Mouse (Mus musculus) embryonic facial prominence, embryonic 11.5 days (tissue): Measurements from ENCODE around the gene Slc12a7. TPM values are rescaled to one million over a fixed set of nuclear protein-coding genes. Genes with fewer than 3 reads are reported as not detected.

Experiments used
- ATAC-seq: fragments of 200-750 bp; cut with Nextera tagmentation; replicated peaks from 2 replicates; pipeline ENCODE4 v1.8.0; 2017; ENCODE audit warnings: low read depth; ENCODE audit not compliant: insufficient number of reproducible peaks, low FRiP score, low TSS enrichment
- DNase-seq: peaks from one replicate; pipeline ENCODE4 v3.0.0-alpha.2; 2015; ENCODE audit warnings: low spot score
- H3K27ac ChIP-seq: fragments of 300-500 bp; sonication (generic); replicated peaks from 2 replicates; pipeline ENCODE4 v1.5.1; 2014; ENCODE audit warnings: mild to moderate bottlenecking, low read depth, low read length, control low read depth
- H3K27me3 ChIP-seq: fragments of 300-500 bp; sonication (generic); 2 replicates; pipeline ENCODE4 v1.6.1; 2014; ENCODE audit warnings: mild to moderate bottlenecking, low read length, moderate library complexity, mixed read lengths; ENCODE audit not compliant: control insufficient read depth, insufficient read depth
- H3K36me3 ChIP-seq: fragments of 300-500 bp; sonication (generic); replicated peaks from 2 replicates; pipeline ENCODE4 v1.6.1; 2014; ENCODE audit warnings: low read depth, mild to moderate bottlenecking, low read length, moderate library complexity, mixed read lengths; ENCODE audit not compliant: control insufficient read depth, insufficient read depth
- H3K4me1 ChIP-seq: fragments of 300-500 bp; sonication (generic); 2 replicates; pipeline ENCODE4 v1.6.1; 2014; ENCODE audit warnings: low read length, mixed read lengths; ENCODE audit not compliant: control insufficient read depth, insufficient read depth
- H3K4me2 ChIP-seq: fragments of 300-500 bp; sonication (generic); 2 replicates; pipeline ENCODE4 v1.6.1; 2014; ENCODE audit warnings: low read depth, mild to moderate bottlenecking, control low read depth, low read length, moderate library complexity
- H3K4me3 ChIP-seq: fragments of 300-500 bp; sonication (generic); 2 replicates; pipeline ENCODE4 v1.5.1; 2014; ENCODE audit warnings: low read depth, low read length, control low read depth
- H3K9ac ChIP-seq: fragments of 300-500 bp; sonication (generic); replicated peaks from 2 replicates; pipeline ENCODE4 v1.6.1; 2014; ENCODE audit warnings: mild to moderate bottlenecking, control low read depth, low read length
- H3K9me3 ChIP-seq: fragments of 300-500 bp; sonication (generic); replicated peaks from 2 replicates; pipeline ENCODE4 v1.6.1; 2016; ENCODE audit warnings: mild to moderate bottlenecking, low read length, inconsistent platforms, mixed read lengths; ENCODE audit not compliant: control insufficient read depth
- WGBS: fragments of 180-500 bp; shearing (Covaris S2); extraction: QIAGEN DNeasy Blood & Tissue Kit; methylation state at CpG from one replicate; pipeline ENCODE4 v1.1.7; 2014; 5-methylcytosine and 5-hydroxymethylcytosine counted together
- polyA plus RNA-seq: library from polyadenylated mRNA; unstranded; fragments of >200 nt; fragmentation: Nextera tagmentation; extraction: Ambion mirVana; gene quantifications from 2 replicates; pipeline ENCODE4 v1.2.1, GENCODE M21; 2014

Slc12a7 gene
- polyA plus RNA-seq, 1 experiment from 2014 or later: 39.6 TPM

GRCm38 (mm10) chr13:73723081-73723668 is 9.7 kb upstream of the Slc12a7 start:
- ATAC-seq (no peak), DNase-seq (peak; percentile 66)
- 34% methylated on average over 8 of the region's 8 CpGs for WGBS

GRCm38 (mm10) chr13:73725315-73725714 is 7.6 kb upstream of the Slc12a7 start:
- H3K9me3 ChIP-seq: no peaks in the 10 kb centered on the region
- no peak overlapping the region for H3K4me3 ChIP-seq
- H3K4me2 ChIP-seq: no peak overlapping the region
- 80% methylated on average over 5 of the region's 5 CpGs for WGBS
- no peaks in the 10 kb centered on the region for H3K36me3 ChIP-seq
- DNase-seq (no peak), ATAC-seq (no peak)
- no peaks in the 10 kb centered on the region for H3K27me3 ChIP-seq
- no peak overlapping the region for H3K9ac ChIP-seq
- no peak overlapping the region for H3K27ac ChIP-seq
- H3K4me1 ChIP-seq: no peaks in the 10 kb centered on the region

More at GRCm38 (mm10) chr13:73723081-73723668, 9.7 kb upstream of the Slc12a7 start:
- Histone ChIP-seq H3K27ac (no peak overlapping the region), H3K4me2 (no peak overlapping the region), H3K4me1 (no peaks in the 10 kb centered on the region), H3K4me3 (no peak overlapping the region), H3K9ac (no peak overlapping the region), H3K36me3 (no peaks in the 10 kb centered on the region), H3K9me3 (no peaks in the 10 kb centered on the region), H3K27me3 (no peaks in the 10 kb centered on the region)

DNA sequence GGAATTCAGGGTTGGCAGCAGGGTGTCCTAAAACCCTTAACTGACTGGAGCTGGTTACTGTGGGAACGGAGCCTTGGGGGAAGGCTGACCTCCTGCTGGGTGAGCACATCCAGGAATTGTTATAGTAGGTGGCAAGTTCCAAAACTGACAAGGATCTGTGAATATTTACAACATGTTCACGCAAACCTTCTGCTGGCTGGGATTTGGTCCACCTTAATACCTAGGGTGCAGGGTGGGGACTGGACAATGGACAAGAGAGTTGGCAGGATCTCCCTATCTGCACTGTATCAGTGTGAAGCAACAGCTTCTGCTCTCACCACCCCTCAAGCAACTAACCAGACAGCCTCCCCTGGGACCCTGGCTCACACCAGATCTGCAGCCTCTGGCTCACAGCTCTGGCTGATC is 5.3 kb upstream of the Slc12a7 start:
- Histone ChIP-seq H3K27me3 (peaks cover 2% of the 10 kb centered on the region; the same call in 1 of the 2 replicates), H3K36me3 (no peaks in the 10 kb centered on the region), H3K9me3 (no peaks in the 10 kb centered on the region), H3K4me2 (no peak overlapping the region), H3K4me1 (no peaks in the 10 kb centered on the region), H3K27ac (no peak overlapping the region), H3K9ac (no peak overlapping the region), H3K4me3 (no peak overlapping the region)
- ATAC-seq (no peak), DNase-seq (no peak)
- WGBS: 40% methylated on average over 2 of the region's 2 CpGs

DNA sequence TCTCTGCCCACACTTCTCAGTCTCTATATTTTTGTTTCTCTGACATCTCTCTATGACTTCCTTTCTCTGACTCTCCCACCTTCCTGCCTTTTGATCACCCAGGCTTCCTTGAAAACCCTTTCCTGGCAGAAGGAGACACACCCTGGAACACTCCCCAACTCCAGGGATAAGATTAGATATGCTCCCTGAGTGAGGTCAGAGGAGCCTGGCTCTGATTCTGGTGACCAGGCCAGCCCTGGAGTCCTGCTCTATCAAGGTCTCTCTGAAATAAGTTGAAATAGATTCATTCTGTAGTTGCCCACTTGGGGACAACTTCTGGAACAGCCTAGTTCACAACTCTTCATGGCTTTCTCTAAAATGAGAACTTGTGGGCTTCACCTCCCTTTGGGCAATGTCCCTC is 4.3 kb upstream of the Slc12a7 start:
- no peak overlapping the region for H3K4me3 ChIP-seq
- no peak overlapping the region for H3K27ac ChIP-seq
- no peak for DNase-seq
- peaks cover 2% of the 10 kb centered on the region; the same call in 1 of the 2 replicates for H3K27me3 ChIP-seq
- no peak for ATAC-seq
- no peaks in the 10 kb centered on the region for H3K4me1 ChIP-seq
- no peaks in the 10 kb centered on the region for H3K36me3 ChIP-seq
- H3K9me3 ChIP-seq: no peaks in the 10 kb centered on the region
- H3K9ac ChIP-seq: no peak overlapping the region
- no peak overlapping the region for H3K4me2 ChIP-seq

DNA sequence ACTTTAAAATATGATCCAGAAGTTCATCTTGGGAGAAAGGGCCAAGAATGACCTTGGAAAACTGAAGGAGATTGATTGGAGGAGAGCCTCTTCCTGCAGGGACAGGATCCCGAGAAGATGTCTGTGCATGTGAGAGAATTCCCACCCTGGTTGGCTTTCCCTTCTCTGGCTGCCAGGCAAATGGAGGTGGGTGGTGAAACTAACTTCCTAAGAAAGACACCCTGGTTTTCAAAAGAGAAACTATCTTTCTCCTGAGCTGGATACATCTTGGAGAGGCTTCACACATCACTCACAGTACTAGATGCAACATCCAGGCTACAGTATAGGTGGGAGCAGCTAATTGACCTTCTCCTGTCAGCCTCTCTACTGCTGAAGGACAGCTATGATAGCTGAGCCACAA is 2.0 kb upstream of the Slc12a7 start:
- H3K27ac ChIP-seq: no peak overlapping the region
- DNase-seq (no peak), ATAC-seq (no peak)
- H3K27me3 ChIP-seq: peaks cover 2% of the 10 kb centered on the region; the same call in 1 of the 2 replicates
- no peaks in the 10 kb centered on the region for H3K9me3 ChIP-seq
- H3K4me1 ChIP-seq: no peaks in the 10 kb centered on the region
- WGBS: 79% methylated on average over 1 of the region's 1 CpGs
- H3K4me3 ChIP-seq: no peak overlapping the region
- no peak overlapping the region for H3K9ac ChIP-seq
- no peaks in the 10 kb centered on the region for H3K36me3 ChIP-seq
- no peak overlapping the region for H3K4me2 ChIP-seq

DNA sequence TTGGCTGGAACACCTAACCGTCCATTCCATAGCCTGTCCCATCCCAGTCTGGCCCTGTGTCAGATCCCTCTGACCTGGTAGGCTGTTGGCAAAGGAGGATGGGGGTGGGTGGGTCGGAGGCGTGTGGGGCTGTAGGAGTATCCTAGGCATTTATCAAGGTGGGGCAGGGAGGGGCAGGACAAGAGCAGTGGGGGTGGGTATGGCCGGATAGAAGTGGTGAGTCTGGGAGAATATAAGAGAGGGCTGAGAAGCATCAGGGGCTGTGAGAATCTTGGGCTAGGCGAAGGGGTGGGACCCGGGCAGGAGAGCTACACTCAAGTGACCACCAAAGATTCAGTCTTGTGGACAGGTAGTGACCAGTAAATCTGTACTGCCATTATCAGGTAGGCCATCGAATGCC is 659 bp upstream of the Slc12a7 start:
- 68% methylated on average over 7 of the region's 7 CpGs for WGBS
- ATAC-seq (no peak), DNase-seq (no peak)
- Histone ChIP-seq H3K4me3 (peak overlapping the region; percentile 29), H3K9ac (no peak overlapping the region; the same call in 1 of the 2 replicates), H3K4me1 (no peaks in the 10 kb centered on the region), H3K27ac (no peak overlapping the region), H3K9me3 (no peaks in the 10 kb centered on the region), H3K36me3 (no peaks in the 10 kb centered on the region), H3K27me3 (peaks cover 2% of the 10 kb centered on the region; the same call in 1 of the 2 replicates), H3K4me2 (peak overlapping the region; percentile 64)

DNA sequence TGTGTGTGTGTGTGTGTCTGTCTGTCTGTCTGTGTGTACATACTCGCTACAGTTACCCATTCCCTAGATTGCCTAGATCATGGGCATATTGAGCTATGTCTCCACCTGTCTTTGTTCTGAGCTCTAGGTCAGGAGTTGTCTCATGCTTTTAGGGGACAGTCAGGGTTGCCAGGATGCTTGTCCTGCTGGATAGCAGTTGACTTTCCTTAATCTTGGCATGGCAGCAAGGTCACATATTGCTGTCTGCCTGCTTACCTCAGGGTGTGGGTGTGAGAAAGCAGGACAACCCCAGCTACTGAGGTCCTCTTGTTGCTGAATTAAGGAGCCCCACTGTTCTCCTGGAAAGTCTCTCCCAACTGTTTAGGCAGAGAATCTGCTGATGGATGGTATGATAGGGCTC is 1.5 kb downstream of the Slc12a7 start:
- no peak for ATAC-seq
- whole genome bisulfite sequencing: 88% methylated on average over 1 of the region's 1 CpGs
- H3K36me3 ChIP-seq: no peaks in the 10 kb centered on the region
- no peak overlapping the region for H3K9ac ChIP-seq
- no peak for DNase-seq
- no peak overlapping the region for H3K4me3 ChIP-seq
- H3K27me3 ChIP-seq: peaks cover 2% of the 10 kb centered on the region; the same call in 1 of the 2 replicates
- no peak overlapping the region for H3K27ac ChIP-seq
- no peak overlapping the region for H3K4me2 ChIP-seq
- no peaks in the 10 kb centered on the region for H3K9me3 ChIP-seq
- no peaks in the 10 kb centered on the region for H3K4me1 ChIP-seq

DNA sequence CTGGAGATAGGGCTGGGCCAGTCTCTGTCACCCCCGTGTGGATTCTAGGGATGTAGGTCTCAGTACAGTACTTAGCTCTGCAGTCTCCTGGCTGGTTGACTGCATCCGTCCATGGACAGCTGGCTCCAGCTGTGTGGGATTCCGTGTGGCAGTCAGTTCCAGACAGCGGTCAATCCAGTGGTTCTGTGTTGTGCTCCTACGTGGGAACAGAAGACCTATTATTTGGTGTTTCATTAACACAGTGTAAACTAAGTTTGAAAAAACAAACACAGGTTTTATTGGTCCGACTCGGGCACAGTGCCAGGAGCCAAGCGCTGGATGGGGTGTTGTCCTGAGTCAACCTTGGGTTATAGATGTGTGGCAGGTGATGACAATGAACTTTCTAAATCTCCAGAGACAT is 2.4 kb downstream of the Slc12a7 start:
- no peak overlapping the region for H3K4me3 ChIP-seq
- no peaks in the 10 kb centered on the region for H3K9me3 ChIP-seq
- no peak overlapping the region for H3K27ac ChIP-seq
- no peak for DNase-seq
- H3K9ac ChIP-seq: no peak overlapping the region
- no peaks in the 10 kb centered on the region for H3K4me1 ChIP-seq
- no peak overlapping the region for H3K4me2 ChIP-seq
- no peaks in the 10 kb centered on the region for H3K36me3 ChIP-seq
- no peak for ATAC-seq
- H3K27me3 ChIP-seq: peaks cover 2% of the 10 kb centered on the region; the same call in 1 of the 2 replicates
- 81% methylated on average over 8 of the region's 8 CpGs for WGBS
